Mouse (Mus musculus) midbrain, embryonic 14.5 days (tissue): ENCODE measurements around the gene Armc7. TPM values are rescaled to one million over a fixed set of nuclear protein-coding genes. Genes with fewer than 3 reads are reported as not detected.
A peak's percentile ranks its signal among the peaks of the same experiment; 100 is the strongest.

Experiments used
- ATAC-seq: fragments of 200-750 bp; cut with Nextera tagmentation; 2 replicates; pipeline ENCODE4 v1.8.0; 2017; ENCODE audit warnings: moderate number of reproducible peaks, moderate library complexity; ENCODE audit not compliant: low FRiP score, low TSS enrichment
- DNase-seq: peaks from one replicate; pipeline ENCODE4 v3.0.0-alpha.2; 2015
- H3K27ac ChIP-seq: fragments of 300-500 bp; sonication (generic); replicated peaks from 2 replicates; pipeline ENCODE4 v1.5.1; 2014; ENCODE audit warnings: mild to moderate bottlenecking, low read depth, low read length, moderate library complexity
- H3K27me3 ChIP-seq: fragments of 300-500 bp; sonication (generic); 2 replicates; pipeline ENCODE4 v1.6.1; 2014; ENCODE audit warnings: low read length, control low read depth, mixed read lengths; ENCODE audit not compliant: control insufficient read depth, insufficient read depth
- H3K36me3 ChIP-seq: fragments of 300-500 bp; sonication (generic); 2 replicates; pipeline ENCODE4 v1.6.1; 2014; ENCODE audit warnings: low read length, control low read depth; ENCODE audit not compliant: control insufficient read depth, insufficient read depth
- H3K4me1 ChIP-seq: fragments of 300-500 bp; sonication (generic); 2 replicates; pipeline ENCODE4 v1.6.1; 2014; ENCODE audit warnings: mild to moderate bottlenecking, antibody characterized with exemption, low read length, control low read depth; ENCODE audit not compliant: control insufficient read depth, insufficient read depth
- H3K4me2 ChIP-seq: fragments of 300-500 bp; sonication (generic); 2 replicates; pipeline ENCODE4 v1.6.1; 2014; ENCODE audit warnings: mild to moderate bottlenecking, low read length, moderate library complexity
- H3K4me3 ChIP-seq: fragments of 300-500 bp; sonication (generic); replicated peaks from 2 replicates; pipeline ENCODE4 v1.5.1; 2014; ENCODE audit warnings: low read depth, low read length
- H3K9ac ChIP-seq: fragments of 300-500 bp; sonication (generic); replicated peaks from 2 replicates; pipeline ENCODE4 v1.6.1; 2014; ENCODE audit warnings: mild to moderate bottlenecking, low read length, moderate library complexity
- H3K9me3 ChIP-seq: fragments of 300-500 bp; sonication (generic); 2 replicates; pipeline ENCODE4 v1.6.1; 2016; ENCODE audit warnings: low read length, control low read depth, mixed read lengths; ENCODE audit not compliant: control insufficient read depth
- WGBS: fragments of 180-500 bp; shearing (Covaris S2); extraction: QIAGEN DNeasy Blood & Tissue Kit; methylation state at CpG from one replicate; pipeline ENCODE4 v1.1.7; 2014; 5-methylcytosine and 5-hydroxymethylcytosine counted together
- polyA plus RNA-seq: library from polyadenylated mRNA; unstranded; fragments of >200 nt; fragmentation: Nextera tagmentation; extraction: Ambion mirVana; gene quantifications from 2 replicates; pipeline ENCODE4 v1.2.1, GENCODE M21; 2014

Gene Armc7
- 16.3 and 16.7 TPM in 2 replicates for polyA plus RNA-seq

- WGBS = 0% methylated on average over 26 of the region's 26 CpGs
- Histone ChIP-seq H3K36me3 (peaks cover 5% of the 10 kb centered on the region; the same call in 1 of the 2 replicates), H3K4me2 (peak within 1 kb of the TSS; percentile 94), H3K4me1 (peaks cover 33% of the 10 kb centered on the region), H3K27ac (peak within 1 kb of the TSS; percentile 88), H3K4me3 (peak within 1 kb of the TSS; percentile 87), H3K27me3 (no peaks in the 10 kb centered on the region), H3K9me3 (no peaks in the 10 kb centered on the region), H3K9ac (peak within 1 kb of the TSS; percentile 72)
- ATAC-seq (peak; percentile 95), DNase-seq (peak; percentile 97)
Observed at GRCm38 (mm10) chr11:115475025-115475757, at the start of gene Armc7. TSS of gene Armc7 (plus strand) at chr11:115475667.

GRCm38 (mm10) chr11:115425671-115426070, 49.8 kb upstream of the Armc7 start:
- 94% methylated on average over 6 of the region's 6 CpGs for WGBS
- no peaks in the 10 kb centered on the region for H3K9me3 ChIP-seq

GRCm38 (mm10) chr11:115427482-115428331, 47.8 kb upstream of the Armc7 start:
- H3K4me2 ChIP-seq = peak overlapping the region; percentile 41
- no peaks in the 10 kb centered on the region for H3K9me3 ChIP-seq
- 36% methylated on average over 20 of the region's 20 CpGs for WGBS
- peak overlapping the region; percentile 23; the same call in 1 of the 2 replicates for H3K9ac ChIP-seq
- 0 out of 2 replicates have a peak overlapping the region, but pooled peaks have one; percentile 13 for H3K4me3 ChIP-seq
- ATAC-seq (peak; percentile 48; the same call in 1 of the 2 replicates), DNase-seq (peak; percentile 92)
- no peaks in the 10 kb centered on the region for H3K4me1 ChIP-seq
- H3K36me3 ChIP-seq = peaks cover 80% of the 10 kb centered on the region
- no peaks in the 10 kb centered on the region for H3K27me3 ChIP-seq
- peak overlapping the region; percentile 75 for H3K27ac ChIP-seq

More at GRCm38 (mm10) chr11:115425671-115426070, 49.8 kb upstream of the Armc7 start:
- Histone ChIP-seq H3K36me3 (peaks cover 65% of the 10 kb centered on the region), H3K27me3 (no peaks in the 10 kb centered on the region), H3K4me2 (no peak overlapping the region), H3K9ac (no peak overlapping the region), H3K27ac (no peak overlapping the region), H3K4me1 (peaks cover 9% of the 10 kb centered on the region), H3K4me3 (no peak overlapping the region)
- ATAC-seq = no peak
- no peak for DNase-seq

DNA sequence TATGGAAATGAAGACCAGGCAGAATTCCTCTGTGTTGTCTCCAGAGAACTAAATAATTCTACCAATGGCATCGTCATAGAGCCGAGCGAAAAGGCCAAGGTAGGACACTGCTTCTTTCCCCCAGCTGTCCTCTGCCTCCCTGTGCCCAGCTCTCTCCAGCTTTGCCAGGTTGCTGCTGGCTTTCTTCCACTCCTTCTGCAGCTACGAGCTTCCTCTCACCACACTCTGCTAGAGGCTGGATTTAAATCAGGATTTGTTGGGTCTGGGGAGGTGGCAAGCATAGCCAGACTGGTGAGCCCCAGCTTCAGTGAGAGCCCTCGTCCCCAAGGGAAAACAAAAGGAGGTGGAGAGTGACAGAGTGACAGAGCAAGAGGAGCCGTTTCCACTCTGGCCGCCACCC, 46.2 kb upstream of the Armc7 start:
- 94% methylated on average over 7 of the region's 7 CpGs for WGBS
- Histone ChIP-seq H3K27me3 (no peaks in the 10 kb centered on the region), H3K27ac (no peak overlapping the region), H3K36me3 (peaks cover 76% of the 10 kb centered on the region), H3K4me1 (no peaks in the 10 kb centered on the region), H3K9me3 (no peaks in the 10 kb centered on the region), H3K4me2 (no peak overlapping the region), H3K4me3 (no peak overlapping the region), H3K9ac (no peak overlapping the region)
- ATAC-seq (no peak), DNase-seq (no peak)

- no peak for ATAC-seq
- no peak for DNase-seq
- no peak overlapping the region for H3K4me2 ChIP-seq
- H3K27me3 ChIP-seq = no peaks in the 10 kb centered on the region
- 95% methylated on average over 6 of the region's 6 CpGs for WGBS
- H3K9ac ChIP-seq = no peak overlapping the region
- no peak overlapping the region for H3K4me3 ChIP-seq
- H3K9me3 ChIP-seq = no peaks in the 10 kb centered on the region
- no peak overlapping the region for H3K27ac ChIP-seq
- peaks cover 64% of the 10 kb centered on the region for H3K36me3 ChIP-seq
- peaks cover 3% of the 10 kb centered on the region; the same call in 1 of the 2 replicates for H3K4me1 ChIP-seq
Observed at GRCm38 (mm10) chr11:115430561-115430960, 44.9 kb upstream of the Armc7 start.

DNA sequence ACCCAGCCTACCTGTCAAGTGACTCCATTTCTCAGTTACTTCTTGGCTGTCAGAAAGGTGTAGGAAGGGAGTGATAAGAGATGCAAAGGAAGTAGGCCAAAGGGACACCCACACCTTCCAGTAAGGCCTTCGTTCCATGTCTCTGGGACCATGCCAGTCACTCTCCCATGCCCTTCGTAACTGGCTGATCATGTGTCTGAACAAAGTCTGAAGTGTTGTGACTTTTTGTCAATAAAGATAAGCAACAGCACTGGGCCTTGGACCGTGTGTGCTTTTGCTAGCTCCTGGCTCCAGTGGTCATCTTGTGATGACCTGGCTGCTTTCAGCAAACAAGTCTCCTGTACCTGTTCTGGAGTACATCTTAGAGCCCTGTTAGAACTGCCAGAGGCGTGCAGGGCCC, 42.7 kb upstream of the Armc7 start:
- Histone ChIP-seq H3K27me3 (no peaks in the 10 kb centered on the region), H3K9me3 (no peaks in the 10 kb centered on the region), H3K9ac (no peak overlapping the region), H3K4me1 (peaks cover 11% of the 10 kb centered on the region; the same call in 1 of the 2 replicates), H3K36me3 (peaks cover 44% of the 10 kb centered on the region), H3K4me3 (no peak overlapping the region), H3K27ac (no peak overlapping the region), H3K4me2 (no peak overlapping the region)
- WGBS = 86% methylated on average over 4 of the region's 4 CpGs
- DNase-seq (no peak), ATAC-seq (no peak)

GRCm38 (mm10) chr11:115433342-115433741, 42.1 kb upstream of the Armc7 start:
- WGBS = 81% methylated on average over 6 of the region's 6 CpGs
- peaks cover 44% of the 10 kb centered on the region for H3K36me3 ChIP-seq
- H3K4me2 ChIP-seq = no peak overlapping the region
- DNase-seq (no peak), ATAC-seq (no peak)
- H3K27me3 ChIP-seq = no peaks in the 10 kb centered on the region
- no peaks in the 10 kb centered on the region for H3K9me3 ChIP-seq
- H3K4me1 ChIP-seq = peaks cover 11% of the 10 kb centered on the region; the same call in 1 of the 2 replicates
- H3K27ac ChIP-seq = no peak overlapping the region
- H3K9ac ChIP-seq = no peak overlapping the region
- H3K4me3 ChIP-seq = no peak overlapping the region

GRCm38 (mm10) chr11:115435596-115436337, 39.7 kb upstream of the Armc7 start:
- Histone ChIP-seq H3K4me2 (peak overlapping the region; percentile 57), H3K9me3 (no peaks in the 10 kb centered on the region), H3K27me3 (no peaks in the 10 kb centered on the region), H3K9ac (peak overlapping the region; percentile 28; the same call in 1 of the 2 replicates), H3K36me3 (peaks cover 24% of the 10 kb centered on the region), H3K27ac (no peak overlapping the region), H3K4me1 (peaks cover 11% of the 10 kb centered on the region; the same call in 1 of the 2 replicates), H3K4me3 (peak overlapping the region; percentile 26)
- ATAC-seq (no peak), DNase-seq (peak; percentile 76)
- 5% methylated on average over 31 of the region's 31 CpGs for WGBS
